Mouse (Mus musculus) liver, embryonic 12.5 days (tissue): ENCODE measurements around the gene Churc1. TPM values are rescaled to one million over a fixed set of nuclear protein-coding genes. Genes with fewer than 3 reads are reported as not detected.

Source experiments
- ATAC-seq: fragments of 200-750 bp; cut with Nextera tagmentation; 2 replicates; pipeline ENCODE4 v1.8.0; 2017; ENCODE audit warnings: moderate number of reproducible peaks, mild to moderate bottlenecking, moderate library complexity
- H3K27ac ChIP-seq: fragments of 300-500 bp; sonication (generic); 2 replicates; pipeline ENCODE4 v1.5.1; 2016; ENCODE audit warnings: mild to moderate bottlenecking
- H3K27me3 ChIP-seq: fragments of 300-500 bp; sonication (generic); replicated peaks from 2 replicates; pipeline ENCODE4 v1.6.1; 2016; ENCODE audit warnings: mild to moderate bottlenecking, moderate library complexity
- H3K36me3 ChIP-seq: fragments of 300-500 bp; sonication (generic); 2 replicates; pipeline ENCODE4 v1.6.1; 2016; ENCODE audit warnings: mild to moderate bottlenecking, moderate library complexity
- H3K4me1 ChIP-seq: fragments of 300-500 bp; sonication (generic); 2 replicates; pipeline ENCODE4 v1.6.1; 2016
- H3K4me2 ChIP-seq: fragments of 300-500 bp; sonication (generic); 2 replicates; pipeline ENCODE4 v1.6.1; 2016; ENCODE audit warnings: mild to moderate bottlenecking, moderate library complexity
- H3K4me3 ChIP-seq: fragments of 300-500 bp; sonication (generic); 2 replicates; pipeline ENCODE4 v1.5.1; 2016; ENCODE audit warnings: mild to moderate bottlenecking, moderate library complexity
- H3K9ac ChIP-seq: fragments of 300-500 bp; sonication (generic); 2 replicates; pipeline ENCODE4 v1.6.1; 2016; ENCODE audit warnings: mild to moderate bottlenecking, moderate library complexity
- H3K9me3 ChIP-seq: fragments of 300-500 bp; sonication (generic); replicated peaks from 2 replicates; pipeline ENCODE4 v1.6.1; 2016; ENCODE audit warnings: mild to moderate bottlenecking, moderate library complexity
- WGBS: fragments of 180-500 bp; shearing (Covaris S2); methylation state at CpG from one replicate; pipeline ENCODE4 v1.1.7; 2016; ENCODE audit not compliant: insufficient replicate concordance; 5-methylcytosine and 5-hydroxymethylcytosine counted together
- polyA plus RNA-seq: library from polyadenylated mRNA; unstranded; fragments of >200 nt; fragmentation: Nextera tagmentation; extraction: Ambion mirVana; gene quantifications from 2 replicates; pipeline ENCODE4 v1.2.1, GENCODE M21; 2016

Churc1 gene
- 99.2 and 101 TPM in 2 replicates for polyA plus RNA-seq

DNA sequence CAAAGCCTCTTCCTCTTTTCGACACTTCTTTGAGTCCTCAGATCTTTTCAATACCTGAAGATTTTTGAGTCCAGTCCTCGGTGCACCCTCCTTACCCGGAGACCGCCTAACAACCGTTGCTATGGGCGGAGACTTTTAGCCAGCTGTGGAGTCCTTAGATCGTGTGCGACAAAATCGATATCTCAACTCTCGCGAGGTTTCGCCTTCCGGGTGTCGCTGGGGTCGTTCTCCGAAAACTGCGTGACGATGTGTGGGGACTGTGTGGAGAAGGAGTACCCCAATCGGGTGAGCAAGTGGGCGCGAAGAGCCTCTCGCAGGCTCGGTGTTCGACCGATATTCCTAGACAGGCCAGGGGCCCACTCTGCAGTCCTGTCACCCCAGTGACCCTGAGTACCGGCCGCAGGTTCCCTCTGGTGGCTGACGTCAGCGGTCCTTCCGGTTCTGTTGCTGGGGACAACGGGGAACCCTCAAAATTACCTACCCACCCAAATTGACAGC is at the start of gene Churc1, which contains the start of gene Fntb:
Gene Churc1, plus strand, starts transcription at position 185 of the 498 bp plus-strand sequence.
Gene Fntb, plus strand, starts transcription at position 236 of the 498 bp plus-strand sequence.
- no peaks in the 10 kb centered on the region for H3K36me3 ChIP-seq
- H3K27ac ChIP-seq: peak within 1 kb of the TSS; percentile 90
- ATAC-seq: peak; percentile 98
- peak within 1 kb of the TSS; percentile 81 for H3K9ac ChIP-seq
- no peaks in the 10 kb centered on the region for H3K9me3 ChIP-seq
- H3K27me3 ChIP-seq: no peaks in the 10 kb centered on the region; the same call in 1 of the 2 replicates
- WGBS: under 1% methylated on average over 31 of the region's 31 CpGs
- H3K4me1 ChIP-seq: peaks cover 21% of the 10 kb centered on the region
- H3K4me3 ChIP-seq: peak within 1 kb of the TSS; percentile 78
- peak within 1 kb of the TSS; percentile 74 for H3K4me2 ChIP-seq

DNA sequence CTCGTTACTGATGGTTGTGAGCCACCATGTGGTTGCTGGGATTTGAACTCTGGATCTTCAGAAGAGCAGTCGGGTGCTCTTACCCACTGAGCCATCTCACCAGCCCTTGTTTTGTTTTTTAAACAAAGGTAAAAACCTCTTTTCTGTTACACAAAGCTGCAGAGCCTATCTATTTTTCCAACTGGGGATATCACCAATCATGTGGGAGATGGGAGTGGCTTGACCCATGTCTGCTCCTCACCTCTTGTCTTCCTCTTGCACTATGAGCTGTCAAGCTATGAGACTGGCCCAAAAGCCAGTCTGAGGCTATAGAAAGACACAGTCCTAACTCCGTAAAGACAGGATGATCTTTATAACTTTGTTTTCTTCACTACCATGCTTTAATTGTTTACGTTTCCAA is 47.0 kb upstream of the Churc1 start:
- Histone ChIP-seq H3K9ac (no peak overlapping the region), H3K36me3 (no peaks in the 10 kb centered on the region), H3K4me3 (no peak overlapping the region), H3K4me1 (peaks cover 25% of the 10 kb centered on the region), H3K27me3 (peaks cover 8% of the 10 kb centered on the region), H3K9me3 (no peaks in the 10 kb centered on the region), H3K27ac (no peak overlapping the region), H3K4me2 (no peak overlapping the region)
- ATAC-seq: peak; percentile 66
- WGBS: 63% methylated on average over 4 of the region's 4 CpGs

DNA sequence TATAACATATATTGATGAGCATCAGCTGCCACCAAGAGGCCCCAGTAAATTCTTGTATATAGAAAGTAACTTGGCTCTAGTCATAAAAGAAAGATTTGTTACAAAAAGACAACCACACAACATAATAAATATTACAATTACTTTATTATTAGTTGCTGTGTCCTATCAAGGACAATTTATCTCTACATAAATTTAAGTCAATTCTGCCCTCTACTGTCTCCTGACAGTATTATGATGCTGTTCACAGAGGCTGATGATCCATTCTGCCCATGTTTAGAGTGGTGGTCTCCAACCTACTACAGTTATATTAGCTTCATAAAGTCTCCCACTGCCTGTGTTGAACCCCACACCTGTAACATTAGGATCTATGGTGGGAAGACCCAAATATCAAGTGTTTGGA is 44.8 kb upstream of the Churc1 start:
- H3K36me3 ChIP-seq: no peaks in the 10 kb centered on the region

DNA sequence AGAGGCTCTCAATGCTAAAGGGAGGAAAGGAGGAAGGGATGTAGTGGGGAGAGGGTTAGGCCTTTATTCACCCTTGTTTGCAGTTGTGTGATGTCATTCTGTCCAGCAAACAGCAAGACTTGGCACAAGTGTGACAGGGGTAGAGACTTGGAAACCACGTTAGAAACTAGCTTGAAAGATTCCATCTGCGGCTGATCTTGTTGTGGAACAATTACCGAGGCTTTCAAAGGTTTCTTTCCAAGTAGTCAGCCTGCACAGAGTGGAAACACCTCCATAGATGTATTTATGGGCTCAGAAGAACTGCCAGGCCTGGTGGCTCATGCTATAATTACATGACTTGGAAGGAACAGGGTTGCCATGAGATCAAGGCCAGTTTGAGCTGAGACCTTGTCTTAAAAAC is 43.3 kb upstream of the Churc1 start:
- Histone ChIP-seq H3K4me3 (no peak overlapping the region), H3K9ac (no peak overlapping the region), H3K27ac (no peak overlapping the region), H3K27me3 (no peaks in the 10 kb centered on the region; the same call in 1 of the 2 replicates), H3K9me3 (no peaks in the 10 kb centered on the region), H3K4me1 (peaks cover 17% of the 10 kb centered on the region), H3K4me2 (no peak overlapping the region), H3K36me3 (no peaks in the 10 kb centered on the region)
- ATAC-seq: no peak
- WGBS: 71% methylated on average over 3 of the region's 3 CpGs

More for the DNA sequence above, 44.8 kb upstream of the Churc1 start:
- H3K27ac ChIP-seq: no peak overlapping the region
- H3K4me1 ChIP-seq: peaks cover 17% of the 10 kb centered on the region
- no peak overlapping the region for H3K4me2 ChIP-seq
- no peak overlapping the region for H3K9ac ChIP-seq
- ATAC-seq: no peak
- H3K27me3 ChIP-seq: no peaks in the 10 kb centered on the region; the same call in 1 of the 2 replicates
- H3K9me3 ChIP-seq: no peaks in the 10 kb centered on the region
- H3K4me3 ChIP-seq: no peak overlapping the region

DNA sequence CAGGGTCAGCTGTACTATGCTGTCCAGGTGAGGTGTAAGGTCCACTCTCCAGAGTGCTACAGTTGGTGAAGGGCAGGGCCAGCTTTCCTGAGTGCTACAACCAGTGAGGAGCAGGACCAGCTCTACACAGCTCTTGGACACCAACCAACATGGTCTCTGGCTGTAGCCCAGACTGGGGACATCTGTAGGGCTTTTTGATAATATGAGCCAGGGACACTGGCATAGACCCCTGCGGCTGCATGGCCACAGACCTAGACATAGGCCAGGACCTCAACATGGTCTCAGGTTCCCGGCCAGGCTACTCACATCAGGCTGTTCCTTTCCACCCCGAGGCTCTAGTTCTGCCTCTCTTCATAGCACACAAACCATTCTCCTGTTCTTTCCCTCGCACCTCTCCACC is 37.4 kb upstream of the Churc1 start:
- no peak for ATAC-seq
- peaks cover 29% of the 10 kb centered on the region for H3K27me3 ChIP-seq
- no peak overlapping the region for H3K27ac ChIP-seq
- no peak overlapping the region for H3K4me3 ChIP-seq
- no peak overlapping the region for H3K9ac ChIP-seq
- no peaks in the 10 kb centered on the region for H3K36me3 ChIP-seq
- 68% methylated on average over 4 of the region's 4 CpGs for WGBS
- H3K4me2 ChIP-seq: no peak overlapping the region
- peaks cover 7% of the 10 kb centered on the region for H3K9me3 ChIP-seq
- no peaks in the 10 kb centered on the region for H3K4me1 ChIP-seq

DNA sequence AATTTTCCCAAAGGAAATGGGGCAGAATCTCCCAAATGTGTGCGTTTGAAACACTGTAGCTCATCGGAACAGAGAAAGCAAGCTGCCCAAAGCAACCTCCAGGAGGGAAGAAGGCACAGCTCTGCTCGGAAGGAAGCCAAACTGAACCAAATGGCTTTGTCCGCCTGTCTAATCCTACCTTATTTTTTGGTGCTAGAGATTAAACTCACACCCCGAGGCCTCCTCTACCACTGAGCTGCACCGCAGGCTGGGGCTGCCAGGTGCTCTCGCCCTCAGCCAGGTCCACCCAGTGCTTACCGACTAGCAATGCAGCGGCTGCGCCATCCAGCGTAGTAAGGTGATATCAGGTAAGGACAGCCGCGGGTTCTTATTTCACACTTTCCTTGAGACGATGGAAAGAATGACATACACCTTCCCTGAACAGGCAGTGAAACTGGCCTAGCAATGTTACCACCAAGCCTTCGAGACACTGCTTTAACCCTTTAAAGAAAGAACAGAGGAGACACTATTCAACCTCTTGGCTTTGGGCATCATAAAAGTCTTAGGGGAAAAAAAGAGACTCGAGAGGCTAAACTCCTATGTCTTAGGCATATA is 14.4 kb upstream of the Churc1 start:
- no peak overlapping the region for H3K4me3 ChIP-seq
- H3K27ac ChIP-seq: no peak overlapping the region
- H3K9ac ChIP-seq: no peak overlapping the region
- no peak overlapping the region for H3K4me2 ChIP-seq
- peaks cover 10% of the 10 kb centered on the region for H3K27me3 ChIP-seq
- peaks cover 4% of the 10 kb centered on the region for H3K9me3 ChIP-seq
- no peak for ATAC-seq
- no peaks in the 10 kb centered on the region for H3K36me3 ChIP-seq
- H3K4me1 ChIP-seq: no peaks in the 10 kb centered on the region
- WGBS: 69% methylated on average over 16 of the region's 16 CpGs

DNA sequence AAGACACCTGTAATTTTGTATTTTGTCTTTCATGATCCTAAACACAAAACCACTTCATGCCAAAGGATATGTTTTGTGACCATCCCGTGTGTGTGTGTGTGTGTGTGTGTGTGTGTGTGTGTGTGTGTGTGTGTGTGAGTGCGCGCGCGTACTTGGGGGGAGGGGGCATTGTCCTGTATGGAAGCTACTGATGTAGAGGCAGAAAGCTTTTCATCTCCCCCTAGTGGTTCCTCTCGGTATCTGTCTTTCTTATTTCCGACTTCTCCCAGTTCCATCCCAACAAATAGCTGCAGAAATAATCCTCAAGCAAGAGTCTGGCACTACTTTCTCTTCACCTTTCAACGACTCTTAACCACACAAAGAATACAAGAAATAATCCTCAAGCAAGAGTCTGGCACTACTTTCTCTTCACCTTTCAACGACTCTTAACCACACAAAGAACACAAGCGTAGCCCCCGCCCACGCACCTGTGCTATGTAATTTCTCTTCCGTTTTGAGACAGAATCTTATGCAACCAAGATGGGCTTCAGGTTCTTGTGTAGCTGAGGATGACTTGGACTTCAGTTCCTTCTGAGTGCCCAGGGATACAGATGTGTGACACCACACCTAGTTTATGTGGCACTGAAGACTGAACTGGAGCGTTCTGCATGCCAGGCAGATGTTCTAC is 12.6 kb upstream of the Churc1 start:
- Histone ChIP-seq H3K27ac (no peak overlapping the region), H3K36me3 (no peaks in the 10 kb centered on the region), H3K4me1 (no peaks in the 10 kb centered on the region), H3K4me2 (no peak overlapping the region), H3K9ac (no peak overlapping the region), H3K27me3 (peaks cover 10% of the 10 kb centered on the region), H3K4me3 (no peak overlapping the region), H3K9me3 (peaks cover 4% of the 10 kb centered on the region)
- WGBS: 35% methylated on average over 14 of the region's 14 CpGs
- ATAC-seq: no peak

DNA sequence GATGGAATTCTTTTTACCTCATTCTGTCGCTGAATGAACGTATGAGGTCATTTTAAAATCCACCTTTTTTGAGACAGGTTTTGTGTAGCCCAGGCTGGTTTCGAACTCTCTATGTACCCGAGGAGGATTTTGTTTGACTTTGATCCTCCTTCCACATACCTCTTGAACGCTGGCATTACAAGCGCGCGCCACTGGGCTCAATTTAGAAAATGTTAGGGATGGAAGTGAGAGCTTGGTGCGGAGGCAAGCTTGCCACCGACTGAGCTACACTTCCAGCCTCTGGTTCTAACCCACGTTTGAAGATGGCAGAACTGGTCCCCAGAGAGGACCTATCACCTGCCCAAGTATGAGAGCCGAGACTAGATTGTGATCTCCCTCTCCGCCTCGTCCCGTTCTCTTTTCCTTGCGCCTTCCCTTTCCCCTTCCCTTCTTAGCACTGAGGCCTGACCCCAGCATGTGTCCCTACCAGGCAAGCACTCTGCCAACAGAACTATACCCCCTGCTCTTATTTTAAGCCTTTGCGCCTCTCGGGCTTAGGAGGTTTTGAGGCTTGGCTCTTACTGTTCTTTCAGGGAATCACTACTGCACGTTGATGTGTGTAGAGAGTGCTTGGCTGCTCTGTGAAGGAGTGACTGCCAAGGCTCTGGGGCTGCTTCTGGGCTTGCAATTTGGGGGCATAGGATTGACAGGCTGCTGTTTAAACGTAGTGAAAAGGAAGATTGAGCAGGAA is 728 bp downstream of the Churc1 start:
- WGBS: 26% methylated on average over 20 of the region's 20 CpGs
- peak overlapping the region; percentile 90 for H3K27ac ChIP-seq

DNA sequence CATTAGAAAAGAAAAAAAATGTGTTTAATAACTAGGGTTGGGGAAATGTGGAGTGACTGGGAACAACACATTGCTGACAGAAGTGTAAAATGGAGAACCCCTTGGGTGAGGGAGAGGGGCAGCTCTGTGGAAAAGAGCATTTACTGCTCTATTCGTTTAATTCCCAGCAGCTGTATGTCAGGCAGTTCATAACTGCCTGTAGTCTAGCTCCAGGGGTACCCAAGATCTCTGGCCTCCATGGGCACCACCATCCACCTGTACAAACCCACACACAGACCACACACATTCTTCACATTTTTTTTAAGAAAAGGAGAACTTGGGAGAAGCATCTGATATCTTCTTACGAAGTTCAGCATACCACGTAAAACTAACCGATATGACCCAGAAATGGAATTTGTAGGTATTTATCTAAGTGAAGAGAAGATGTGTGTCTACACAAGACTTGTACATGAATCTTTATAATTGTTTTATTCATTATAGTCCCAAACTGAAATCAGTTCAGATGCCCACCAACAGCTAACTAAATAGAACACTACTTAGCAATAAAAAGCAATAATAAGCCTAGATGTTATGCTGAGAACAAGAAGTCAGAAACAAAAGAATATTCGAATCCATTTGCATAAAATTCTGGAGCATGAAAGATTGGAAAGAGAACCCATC is 5.6 kb downstream of the Churc1 start:
- Histone ChIP-seq H3K9me3 (no peaks in the 10 kb centered on the region), H3K27me3 (no peaks in the 10 kb centered on the region), H3K4me3 (no peak overlapping the region), H3K4me2 (no peak overlapping the region), H3K27ac (no peak overlapping the region), H3K4me1 (peaks cover 12% of the 10 kb centered on the region), H3K36me3 (peaks cover 7% of the 10 kb centered on the region), H3K9ac (no peak overlapping the region)
- ATAC-seq: no peak
- 81% methylated on average over 5 of the region's 5 CpGs for WGBS

More for the DNA sequence above, 728 bp downstream of the Churc1 start:
- peak; percentile 1; the same call in 1 of the 2 replicates for ATAC-seq
- Histone ChIP-seq H3K4me2 (peak overlapping the region; percentile 74), H3K9ac (peak overlapping the region; percentile 81), H3K36me3 (no peaks in the 10 kb centered on the region), H3K4me3 (peak overlapping the region; percentile 78), H3K9me3 (no peaks in the 10 kb centered on the region), H3K27me3 (no peaks in the 10 kb centered on the region; the same call in 1 of the 2 replicates), H3K4me1 (peaks cover 21% of the 10 kb centered on the region)

DNA sequence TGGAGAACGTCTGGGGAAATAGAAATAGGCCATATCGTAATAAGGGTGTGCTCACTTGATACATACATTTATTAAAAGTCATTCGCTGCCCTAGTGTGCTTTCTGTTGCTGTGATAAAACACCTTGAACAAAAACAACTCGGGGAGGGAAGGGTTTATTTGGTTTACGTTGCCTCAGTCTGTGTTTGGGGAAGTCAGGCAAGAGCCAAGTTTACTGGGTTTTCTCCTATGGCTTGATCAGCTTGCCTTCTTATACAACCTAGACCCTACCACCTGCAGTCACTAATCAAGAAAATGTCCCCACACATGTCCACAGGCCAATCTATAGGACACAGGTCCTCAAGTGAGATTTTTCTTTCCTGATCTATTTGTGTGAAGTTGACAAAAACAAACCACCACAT is 6.2 kb downstream of the Churc1 start:
- H3K4me2 ChIP-seq: no peak overlapping the region
- peaks cover 6% of the 10 kb centered on the region for H3K4me1 ChIP-seq
- H3K4me3 ChIP-seq: no peak overlapping the region
- WGBS: 79% methylated on average over 5 of the region's 5 CpGs
- no peaks in the 10 kb centered on the region for H3K9me3 ChIP-seq
- ATAC-seq: no peak
- H3K9ac ChIP-seq: no peak overlapping the region
- H3K27me3 ChIP-seq: no peaks in the 10 kb centered on the region
- H3K27ac ChIP-seq: no peak overlapping the region
- peaks cover 10% of the 10 kb centered on the region for H3K36me3 ChIP-seq

DNA sequence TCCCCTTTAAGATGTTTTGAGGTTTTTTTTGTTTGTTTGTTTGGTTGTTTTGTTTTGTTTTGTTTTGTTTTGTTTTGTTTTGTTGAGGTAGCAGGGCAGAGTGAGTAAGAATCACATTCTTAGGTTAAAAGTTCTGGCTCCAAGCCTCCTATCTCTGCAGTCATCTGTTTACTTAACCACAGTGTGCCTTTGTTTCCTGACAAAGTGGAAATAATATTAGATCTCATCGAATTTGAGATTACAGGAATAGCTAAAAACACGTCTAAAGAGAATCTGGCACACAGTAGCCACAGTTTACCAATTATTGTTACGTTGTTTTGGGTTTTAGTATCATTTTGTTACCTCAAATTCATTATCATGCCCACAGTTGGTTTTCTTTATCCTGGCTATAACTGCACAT is 9.3 kb downstream of the Churc1 start:
- Histone ChIP-seq H3K27me3 (no peaks in the 10 kb centered on the region), H3K27ac (no peak overlapping the region), H3K4me3 (no peak overlapping the region), H3K9me3 (no peaks in the 10 kb centered on the region), H3K4me2 (no peak overlapping the region), H3K9ac (no peak overlapping the region), H3K36me3 (peaks cover 18% of the 10 kb centered on the region), H3K4me1 (no peaks in the 10 kb centered on the region)
- WGBS: 47% methylated on average over 3 of the region's 3 CpGs
- ATAC-seq: no peak
